In the genomic region with DNA sequence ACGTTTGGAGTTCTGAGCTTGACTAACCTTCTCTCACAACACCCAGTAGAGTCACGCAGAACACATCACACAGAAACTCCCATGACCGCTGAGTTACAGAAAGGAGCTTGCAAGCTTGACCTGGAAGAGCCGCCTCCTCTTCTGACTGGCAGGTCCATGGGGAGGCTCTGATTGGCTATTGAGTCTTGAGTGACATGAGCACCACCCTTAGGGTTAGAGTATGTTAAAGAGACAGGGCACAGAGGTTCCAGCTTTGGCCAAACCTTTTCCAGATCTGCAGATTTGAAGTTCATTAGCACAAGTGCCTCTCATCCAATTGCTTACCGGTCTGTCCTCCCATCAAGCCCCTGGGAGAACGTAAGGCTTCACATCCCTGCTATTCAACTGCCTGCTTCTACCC, we compare ENCODE assay signal across 8 mouse cellular contexts. TPM values are rescaled to one million over a fixed set of nuclear protein-coding genes. Genes with fewer than 3 reads are reported as not detected.
DNase-seq lines count a peak whose midpoint lies in the region; ATAC-seq and TF ChIP-seq lines count a peak whose summit lies in the region.
"Not testable (repeated sequence)": the region's sequence is repeated elsewhere in the genome, so short reads cannot be mapped to it uniquely, and the experiment has no call there.

A gene (minus strand): TSS at position 81 of the 400 bp plus-strand sequence.

- not testable (repeated sequence) for DNase-seq in forebrain, embryonic 14.5 days (ENCODE audit: low spot score)
- DNase-seq in kidney, adult 8-10 months, result peak; percentile 91 to 92
- peak; percentile 80 to 84 for DNase-seq in left cerebral cortex, postnatal 14 days (ENCODE audit: low spot score in 2 of 2)
- peak; percentile 95 for DNase-seq in lung, postnatal 36 days
- peak; percentile 80 to 85 for DNase-seq in right cerebral cortex, adult 2 months (ENCODE audit: low spot score in 2 of 2)
- peak; percentile 33 for DNase-seq in urinary bladder, adult 2 months (ENCODE audit: low spot score)

- WGBS in forebrain, embryonic 14.5 days, result 2% methylated on average over 4 of the region's 6 CpGs
- WGBS in heart, embryonic 13.5 days, result 1% methylated on average over 5 of the region's 6 CpGs

- not testable (repeated sequence) for H3K9me3 ChIP-seq in forebrain, embryonic 14.5 days (replicated peaks; ENCODE audit: control insufficient read depth, low read length); heart, embryonic 13.5 days

- H3K27ac ChIP-seq in bone marrow macrophage, adult 2 months (ENCODE audit: insufficient read depth, low read depth, low read length); forebrain, embryonic 14.5 days (ENCODE audit: low read depth, low read length); heart, embryonic 13.5 days (replicated peaks): not testable (repeated sequence)

- TF ChIP-seq CTCF in bone marrow macrophage, adult 2 months (IDR thresholded peaks at IDR 0.05; ENCODE audit: low read depth, low read length), result not testable (repeated sequence)

- intact Hi-C loops in left cerebral cortex, postnatal 14 days (cut with DNase I), result not testable (repeated sequence)

- peak within 1 kb of the TSS; percentile 59 for H3K4me3 ChIP-seq in bone marrow macrophage, adult 2 months (ENCODE audit: insufficient read depth, low read length)
- peak within 1 kb of the TSS; percentile 28 for H3K4me3 ChIP-seq in forebrain, embryonic 14.5 days (ENCODE audit: low read depth, low read length)
- peak within 1 kb of the TSS; percentile 51 for H3K4me3 ChIP-seq in heart, embryonic 13.5 days

- not testable (repeated sequence) for H3K9ac ChIP-seq in forebrain, embryonic 14.5 days (ENCODE audit: low read length)
- peak within 1 kb of the TSS; percentile 70 for H3K9ac ChIP-seq in heart, embryonic 13.5 days

- not testable (repeated sequence) for H3K27me3 ChIP-seq in forebrain, embryonic 14.5 days (replicated peaks; ENCODE audit: control insufficient read depth, insufficient read depth, low read length); heart, embryonic 13.5 days (replicated peaks)

- H3K4me1 ChIP-seq in bone marrow macrophage, adult 2 months (ENCODE audit: control insufficient read depth, insufficient read depth, low read length); forebrain, embryonic 14.5 days (ENCODE audit: control insufficient read depth, insufficient read depth, low read length); heart, embryonic 13.5 days: not testable (repeated sequence)

- not testable (repeated sequence) for H3K4me2 ChIP-seq in forebrain, embryonic 14.5 days (ENCODE audit: low read length)
- peak within 1 kb of the TSS; percentile 48 for H3K4me2 ChIP-seq in heart, embryonic 13.5 days

- not testable (repeated sequence) for H3K36me3 ChIP-seq in forebrain, embryonic 14.5 days (ENCODE audit: control insufficient read depth, insufficient read depth, low read length); heart, embryonic 13.5 days

- ATAC-seq in forebrain, embryonic 14.5 days; heart, embryonic 13.5 days (ENCODE audit: extremely low read depth, insufficient number of reproducible peaks, low FRiP score, low TSS enrichment): not testable (repeated sequence)

- not testable (repeated sequence) for TF ChIP-seq POLR2A in bone marrow macrophage, adult 2 months (IDR thresholded peaks at IDR 0.05; ENCODE audit: borderline replicate concordance, low read depth, low read length)

RNA-seq across cellular contexts. Expression of the gene that starts here (rescaled TPM):
- 7.4 and 9.8 TPM in 2 replicates for polyA plus RNA-seq in bone marrow macrophage, adult 2 months (2012; ENCODE audit: insufficient read depth, insufficient read length, missing spikeins)
- polyA plus RNA-seq in forebrain, embryonic 14.5 days (2014; fragmentation: Nextera tagmentation; extraction: Ambion mirVana), result 40.6 and 43.6 TPM in 2 replicates
- 14.2 and 18.9 TPM in 2 replicates for polyA plus RNA-seq in heart, embryonic 13.5 days (2015; fragmentation: Nextera tagmentation; extraction: Ambion mirVana)
- total RNA-seq in left cerebral cortex, postnatal 14 days (2021), result 10 to 100 TPM; 42.0 to 43.8 TPM
- polyA plus RNA-seq in urinary bladder, adult 2 months (2012; rRNA removed), result 21.4 and 23.7 TPM in 2 replicates
